Mouse (Mus musculus): ENCODE measurements around the gene Tbx6.

The Tbx6 gene

DNA sequence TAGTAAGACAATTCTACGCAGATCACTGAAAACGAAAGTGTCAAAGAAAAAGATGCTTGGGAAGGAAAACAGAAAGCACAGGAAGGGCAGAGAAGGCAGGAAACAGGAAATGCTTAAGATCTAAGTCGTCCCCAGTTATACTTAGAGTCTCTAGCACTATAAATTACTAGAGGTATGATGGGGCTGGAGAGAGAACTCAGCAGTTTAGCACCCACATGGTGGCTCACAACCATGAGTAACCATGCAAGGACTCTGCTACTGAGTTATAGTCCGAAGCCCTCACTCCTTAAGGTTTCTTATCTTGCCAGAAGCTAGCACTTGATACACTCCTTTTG is 13.0 kb downstream of the Tbx6 start:
- no peak for DNase-seq (ENCODE audit: low spot score)

DNA sequence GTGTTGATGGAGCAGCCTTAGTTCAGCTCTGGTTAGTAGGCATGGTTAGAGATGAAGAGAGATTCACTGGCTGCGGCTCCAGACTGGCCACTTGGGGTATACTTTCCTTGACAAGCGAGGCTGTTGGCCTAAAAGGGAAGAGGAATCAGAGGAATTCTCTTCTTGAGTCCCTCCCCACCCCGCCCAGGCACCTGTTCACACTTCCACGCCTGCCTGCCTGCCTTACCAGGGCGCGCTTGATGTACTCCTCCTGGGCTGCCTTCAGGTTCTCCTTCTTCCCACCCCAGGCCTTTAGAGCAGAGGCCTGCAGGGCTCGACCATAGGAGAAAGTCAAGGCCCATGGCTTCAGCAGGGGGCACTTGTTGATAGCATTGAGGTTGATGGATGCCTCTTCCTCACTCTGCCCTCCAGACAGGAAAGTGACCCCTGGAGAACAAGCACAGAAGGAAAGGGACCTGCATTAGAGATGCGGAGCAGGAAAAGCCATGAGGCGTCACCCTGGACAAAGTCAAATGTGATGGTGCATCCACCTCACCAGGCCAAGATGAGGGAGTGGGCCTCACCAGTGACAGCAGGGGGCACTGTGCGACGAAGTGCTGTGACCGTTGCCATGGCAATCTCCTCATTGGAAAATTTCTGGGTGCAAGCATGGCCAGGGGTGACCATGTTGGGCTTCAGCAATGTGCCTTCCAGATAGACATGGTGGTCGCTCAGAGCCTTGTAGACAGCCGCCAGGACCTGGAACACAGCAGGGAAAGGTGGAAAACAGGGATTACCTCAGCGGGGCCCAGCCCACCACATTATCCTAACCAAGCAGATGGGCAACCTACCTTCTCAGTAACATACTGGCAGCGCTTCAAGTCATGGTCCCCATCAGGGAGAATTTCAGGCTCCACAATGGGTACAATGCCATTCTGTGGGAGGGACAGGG is 14.4 kb downstream of the Tbx6 start:
- DNase-seq (ENCODE audit: low spot score): no peak

DNA sequence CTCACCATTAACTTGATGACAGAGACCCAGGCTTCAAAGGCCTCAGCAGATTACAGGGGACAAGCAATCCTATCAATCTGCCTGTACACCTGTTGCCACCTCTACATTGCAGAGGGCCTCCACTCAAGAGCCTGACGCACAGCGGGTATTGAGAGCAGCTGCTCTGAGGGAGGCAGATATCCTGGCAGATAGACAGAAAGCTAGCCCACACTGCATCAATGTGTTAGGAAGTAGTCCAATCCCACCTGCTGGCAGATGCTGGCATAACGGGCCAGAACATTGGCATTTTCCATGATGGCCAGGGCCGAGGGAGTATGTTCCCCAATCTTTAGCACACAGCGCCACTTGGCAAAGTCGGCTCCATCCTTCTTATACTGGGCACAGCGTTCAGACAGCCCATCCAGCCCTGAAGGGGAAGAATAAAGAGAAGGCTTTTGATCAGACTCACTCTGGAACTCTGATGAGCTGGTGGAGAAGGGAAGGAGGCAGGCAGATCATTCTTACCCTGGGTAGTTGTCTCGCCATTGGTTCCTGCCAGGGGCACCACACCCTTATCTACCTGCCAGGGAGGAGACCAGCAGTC is 15.2 kb downstream of the Tbx6 start:
- DNase-seq (ENCODE audit: low spot score): no peak

DNA sequence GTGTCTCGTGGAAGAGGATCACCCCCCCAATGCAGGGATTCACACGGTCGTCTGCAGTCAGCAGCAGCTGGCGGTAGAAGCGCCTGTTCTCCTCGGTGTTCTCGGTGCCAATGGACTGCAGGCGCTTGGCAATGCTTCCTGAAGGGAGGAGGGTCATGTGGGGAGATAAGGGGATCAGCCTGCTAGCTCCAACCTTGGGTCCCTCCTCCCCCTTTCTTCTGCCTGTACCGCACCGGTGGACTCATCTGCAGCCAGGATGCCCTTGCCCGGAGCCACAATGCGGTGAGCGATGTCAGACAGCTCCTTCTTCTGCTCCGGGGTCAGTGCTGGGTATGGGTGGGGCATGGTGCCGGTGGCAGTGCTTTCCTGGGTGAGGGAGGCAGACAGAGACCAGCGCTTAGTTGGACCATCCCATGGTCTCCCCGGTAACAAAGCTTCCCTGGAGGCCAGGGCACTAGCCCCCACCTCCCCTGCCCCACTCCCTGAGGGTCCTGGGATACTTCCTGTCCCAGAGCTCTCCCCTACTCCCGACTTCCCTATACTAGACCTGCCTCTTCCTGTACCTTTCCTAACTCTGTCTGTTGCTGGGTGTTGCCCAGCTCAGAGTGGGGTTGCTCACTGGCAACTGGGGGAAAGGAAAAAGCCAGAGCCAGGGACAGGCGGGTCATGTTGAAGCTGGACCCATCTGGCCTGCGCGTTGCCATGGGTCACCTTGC is 16.3 kb downstream of the Tbx6 start, which contains the start of gene Fam57b:
Gene Fam57b, plus strand, starts transcription at position 258 of the 716 bp plus-strand sequence.
- DNase-seq (ENCODE audit: low spot score): no peak

DNA sequence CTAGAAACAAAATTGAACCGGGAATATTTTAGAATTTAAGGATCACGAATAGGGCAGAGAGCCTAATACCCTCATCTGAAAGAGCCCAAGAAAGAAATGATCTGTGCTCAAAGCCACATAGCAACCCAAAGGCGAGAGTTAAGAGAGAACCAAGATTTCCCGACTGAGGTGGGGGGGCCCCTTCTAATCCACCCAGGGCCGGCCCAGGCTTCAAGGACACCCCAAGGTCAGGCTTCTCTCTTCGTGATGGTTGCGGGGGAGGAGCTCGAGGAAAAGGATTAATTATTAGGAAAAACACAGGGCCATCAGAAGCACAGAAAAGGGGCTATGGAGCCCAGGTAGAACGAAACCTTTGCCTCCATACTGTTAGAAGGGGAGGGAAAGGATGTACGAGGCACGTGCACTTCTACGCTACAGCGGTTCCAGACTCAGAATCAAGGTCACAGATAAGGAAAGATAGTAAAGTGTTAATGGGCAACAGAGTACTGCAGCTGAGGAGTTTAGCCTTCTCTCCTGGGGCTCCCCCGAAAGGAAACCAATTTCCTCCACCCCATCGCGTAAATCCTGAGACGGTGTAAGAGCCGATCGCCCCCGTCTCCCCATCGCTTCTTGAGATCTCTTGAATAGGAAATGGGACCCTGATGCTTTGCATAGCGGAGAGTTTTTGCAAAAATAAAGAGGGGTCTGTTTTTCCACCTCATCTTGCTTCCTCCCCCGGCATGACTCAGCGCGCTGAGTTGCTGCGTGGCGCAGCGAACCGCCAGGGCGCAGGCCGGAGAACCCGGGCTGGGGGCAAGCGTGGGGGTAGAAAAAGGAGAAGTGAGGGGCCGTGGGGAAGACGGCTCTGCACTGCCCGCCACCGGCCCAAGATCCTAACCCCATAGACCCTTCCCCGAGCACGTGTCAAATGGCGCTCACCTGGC is 17.1 kb downstream of the Tbx6 start:
- DNase-seq (ENCODE audit: low spot score): no peak

DNA sequence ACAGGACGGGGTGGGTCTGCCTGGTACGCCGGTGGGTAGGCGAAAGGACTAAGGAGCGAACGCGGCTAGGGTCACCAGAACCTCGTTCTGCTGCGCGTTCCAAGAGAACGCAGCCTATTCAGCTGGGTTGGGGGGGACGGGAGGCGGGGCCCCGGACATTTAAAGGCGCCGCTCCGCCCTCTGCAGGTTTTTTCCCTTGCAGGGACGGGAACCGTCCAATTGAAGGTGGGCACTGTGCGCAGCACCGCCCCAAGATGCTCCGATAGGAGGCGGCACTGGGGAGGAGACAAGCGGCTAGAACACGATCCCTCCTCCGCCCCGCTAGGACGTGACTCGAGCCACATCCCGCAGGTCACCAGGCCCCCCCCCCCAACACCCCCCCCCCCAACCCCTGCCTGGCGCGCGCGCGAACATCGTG is 17.8 kb downstream of the Tbx6 start:
- DNase-seq (ENCODE audit: low spot score): peak; percentile 89

DNA sequence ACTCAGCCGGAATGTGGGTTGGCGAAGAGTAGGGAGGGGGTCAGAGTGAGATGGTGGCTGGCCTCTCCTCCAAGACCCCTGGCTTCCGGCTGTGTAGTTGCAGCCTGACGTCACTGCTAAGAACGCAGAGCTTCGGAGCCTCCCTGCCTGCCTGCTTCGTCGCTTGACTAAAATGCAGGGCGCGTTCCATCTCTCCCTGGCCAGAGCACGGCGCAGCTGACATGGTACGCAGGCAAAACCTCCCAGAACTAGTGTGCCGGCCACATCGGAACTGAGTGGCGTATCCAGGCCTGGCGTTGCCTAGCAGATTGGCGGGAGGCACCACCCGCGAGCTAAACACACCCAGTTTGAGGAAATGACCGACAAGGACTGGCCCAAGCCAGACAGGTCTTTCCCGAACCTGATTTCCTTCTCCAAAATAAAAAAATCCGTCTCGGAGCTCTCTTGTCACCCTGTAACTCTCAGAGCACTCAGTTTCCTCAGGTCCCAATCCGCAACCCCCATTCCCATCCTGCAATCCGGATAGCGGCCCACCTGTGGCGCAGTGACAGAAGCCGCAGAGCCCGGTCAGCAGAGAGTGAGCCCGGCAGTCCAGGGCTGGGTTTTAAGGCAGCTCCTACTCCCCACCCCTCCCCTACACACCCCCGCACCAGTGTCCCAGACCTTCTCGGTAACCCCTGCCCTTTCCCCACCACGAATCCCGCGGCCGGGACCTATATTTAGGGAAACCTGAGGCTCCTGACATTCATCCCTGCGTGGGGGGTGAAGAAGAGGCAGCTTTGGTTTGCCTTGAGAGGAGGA is 18.4 kb downstream of the Tbx6 start:
- no peak for DNase-seq (ENCODE audit: low spot score)

DNA sequence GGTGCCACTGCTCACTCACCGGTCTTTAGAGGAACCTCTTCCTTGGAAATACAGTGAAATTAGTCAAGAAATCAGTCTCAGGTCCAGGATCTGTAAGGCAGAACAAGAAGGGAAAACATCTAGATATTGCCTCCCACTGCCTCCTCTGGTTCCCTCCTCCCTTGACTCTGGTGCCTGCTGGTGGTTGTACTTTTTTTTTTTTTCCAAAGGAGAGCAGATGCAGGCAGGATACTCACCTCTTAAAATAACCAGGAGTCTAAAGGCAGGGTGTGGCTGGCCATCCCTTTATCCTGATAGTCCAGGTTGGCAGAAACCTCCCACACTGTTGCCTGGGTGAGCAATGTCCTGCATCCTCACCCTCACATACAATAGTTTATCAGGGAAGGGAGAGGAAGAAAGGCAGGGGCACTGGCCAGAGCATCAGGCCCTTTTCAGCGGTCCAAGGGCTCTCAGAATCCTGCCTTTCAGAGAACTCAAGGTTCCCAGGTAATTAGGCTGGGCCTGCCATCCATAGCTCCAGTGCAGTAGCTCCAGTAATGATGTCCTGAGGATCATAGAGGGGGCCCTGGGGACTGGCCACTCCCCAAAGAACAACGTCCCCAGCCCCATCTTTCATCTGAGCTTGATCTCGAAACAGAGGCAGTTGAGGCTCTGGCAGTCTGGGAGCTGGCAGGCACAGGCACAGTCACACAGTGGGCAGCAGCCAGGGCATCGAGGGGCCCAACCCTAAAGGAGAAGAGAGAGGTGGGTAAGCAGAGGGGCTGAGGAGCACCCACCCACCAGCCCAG is 19.2 kb downstream of the Tbx6 start:
- DNase-seq (ENCODE audit: low spot score): no peak

DNA sequence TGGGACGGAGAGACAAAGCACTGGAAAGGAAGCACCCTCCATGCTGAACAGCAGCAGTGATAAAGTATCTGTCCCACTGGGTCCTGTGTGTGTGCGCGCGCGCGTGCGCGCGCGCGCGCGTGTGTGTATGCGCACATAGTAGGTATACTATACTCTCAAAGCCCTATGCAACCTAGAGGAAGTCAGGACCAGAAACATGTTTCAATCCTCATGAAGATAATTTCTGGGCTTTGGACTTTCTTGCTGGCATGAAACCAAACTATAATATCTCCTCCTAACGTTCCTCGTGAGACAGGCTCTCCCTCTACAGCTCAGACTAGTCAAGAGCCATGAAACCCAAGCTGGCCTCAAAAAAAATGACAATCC is 19.8 kb downstream of the Tbx6 start:
- DNase-seq (ENCODE audit: low spot score): no peak

DNA sequence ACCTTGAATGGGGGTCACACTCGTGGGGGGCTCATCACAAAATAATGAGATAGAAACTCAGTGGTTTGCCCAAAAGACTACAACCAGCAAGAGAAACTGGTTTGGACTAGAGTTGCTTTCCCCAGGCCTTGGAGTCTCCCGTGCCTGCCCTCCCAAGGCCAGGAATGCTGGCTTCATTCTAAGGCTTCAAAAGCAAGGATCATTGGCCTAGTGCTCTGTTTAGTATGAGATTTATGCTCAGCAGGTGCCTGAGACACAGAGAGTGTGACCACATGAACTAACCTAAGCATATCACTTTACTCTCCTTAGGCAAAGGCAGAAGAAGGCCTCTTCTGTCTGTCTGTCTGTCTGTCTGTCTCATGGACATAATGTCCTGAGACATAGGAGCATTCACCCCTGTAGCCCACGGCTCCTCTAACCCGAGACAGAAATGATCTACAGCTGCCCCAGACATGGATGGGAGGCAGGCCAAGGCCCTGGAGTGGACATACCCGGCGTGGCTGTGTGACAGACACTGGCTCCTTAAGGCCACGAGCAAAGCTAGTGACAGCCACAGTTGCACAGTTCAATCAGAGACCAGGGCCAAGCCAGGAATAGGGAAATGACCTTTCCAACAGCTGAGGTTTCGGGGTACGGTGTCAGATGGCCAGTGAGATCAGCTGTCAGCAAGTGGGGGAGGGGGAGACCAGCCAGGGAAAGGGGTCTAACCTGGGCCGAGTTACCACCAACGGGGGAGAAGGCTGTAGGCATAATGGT is 21.0 kb downstream of the Tbx6 start:
- no peak for DNase-seq (ENCODE audit: low spot score)

DNA sequence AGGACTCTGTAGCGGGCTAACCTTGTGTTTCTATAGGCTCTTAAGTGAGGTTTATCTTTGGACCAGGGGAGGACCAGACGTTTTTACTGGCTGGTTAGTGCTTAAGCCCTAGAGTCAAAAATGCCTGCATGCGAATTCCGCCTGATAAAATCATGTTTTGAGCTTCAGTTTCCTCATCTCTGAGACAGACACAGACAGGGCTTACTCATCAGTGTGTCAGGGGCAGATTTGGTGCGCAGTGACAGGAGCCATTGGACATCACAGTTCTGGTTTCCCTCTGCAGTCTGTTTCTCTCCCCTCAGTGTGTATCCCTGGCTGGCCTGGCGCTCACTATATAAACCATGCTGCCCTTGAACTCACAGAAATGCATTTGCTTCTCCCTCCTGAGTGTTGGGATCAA is 21.9 kb downstream of the Tbx6 start:
- DNase-seq (ENCODE audit: low spot score): no peak

DNA sequence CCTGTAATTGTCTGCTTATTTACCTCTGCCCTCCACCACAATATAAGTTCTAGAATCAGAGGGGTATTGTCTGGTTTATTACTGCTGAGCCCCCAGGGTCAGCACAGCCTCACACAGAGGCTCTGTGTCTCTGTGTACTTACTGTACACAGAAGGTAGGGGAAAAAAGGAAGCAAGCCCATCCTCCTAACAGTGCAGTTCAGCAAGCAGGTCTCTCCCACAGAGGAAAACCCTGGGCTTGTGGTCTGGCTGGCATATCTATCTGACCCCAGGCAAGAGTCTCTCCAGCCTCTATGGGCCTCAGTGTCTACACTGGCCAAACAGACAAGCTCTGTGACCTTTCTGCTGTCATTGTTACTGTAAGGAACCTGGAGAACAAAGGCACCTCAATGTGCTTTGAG is 22.5 kb downstream of the Tbx6 start:
- DNase-seq (ENCODE audit: low spot score): no peak

DNA sequence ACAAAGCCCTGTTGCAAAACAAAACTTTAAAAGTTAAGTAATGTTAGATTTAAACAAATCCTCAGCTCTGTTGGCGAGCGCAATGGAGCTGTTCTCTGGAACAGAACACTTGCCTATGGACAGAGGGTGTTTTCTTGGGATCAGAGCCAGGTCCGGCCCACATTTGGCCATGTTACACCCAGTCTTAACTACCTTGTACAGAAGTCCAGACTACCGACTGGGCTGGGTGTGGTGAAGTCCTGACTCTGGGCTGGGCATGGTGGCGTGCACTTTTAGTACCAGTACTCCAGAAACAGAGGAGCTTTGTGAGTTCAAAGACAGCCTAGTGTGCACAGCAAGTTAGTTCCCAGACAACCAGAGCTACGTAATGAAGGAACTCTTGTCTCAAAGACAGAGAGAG is 25.7 kb downstream of the Tbx6 start:
- no peak for DNase-seq (ENCODE audit: low spot score)

DNA sequence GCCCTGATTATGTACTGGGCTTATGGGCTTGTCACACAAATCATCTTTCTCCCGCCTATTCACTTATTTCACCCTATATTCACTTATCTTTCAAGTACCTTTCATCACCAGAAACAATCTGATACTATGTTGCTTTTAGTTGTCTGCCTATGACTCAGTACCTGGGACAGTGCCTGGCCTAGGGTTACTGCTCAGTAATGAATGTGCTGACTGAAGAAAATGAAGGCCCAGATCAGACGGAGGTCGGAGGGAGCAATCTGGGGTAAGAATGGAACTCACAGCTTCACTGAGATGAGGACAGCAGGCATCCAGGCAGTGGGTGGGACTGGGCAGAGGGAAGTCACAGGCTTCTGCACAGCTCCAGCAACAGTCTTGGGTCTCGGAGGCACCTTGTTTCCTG is 26.1 kb downstream of the Tbx6 start:
- DNase-seq (ENCODE audit: low spot score): no peak

DNA sequence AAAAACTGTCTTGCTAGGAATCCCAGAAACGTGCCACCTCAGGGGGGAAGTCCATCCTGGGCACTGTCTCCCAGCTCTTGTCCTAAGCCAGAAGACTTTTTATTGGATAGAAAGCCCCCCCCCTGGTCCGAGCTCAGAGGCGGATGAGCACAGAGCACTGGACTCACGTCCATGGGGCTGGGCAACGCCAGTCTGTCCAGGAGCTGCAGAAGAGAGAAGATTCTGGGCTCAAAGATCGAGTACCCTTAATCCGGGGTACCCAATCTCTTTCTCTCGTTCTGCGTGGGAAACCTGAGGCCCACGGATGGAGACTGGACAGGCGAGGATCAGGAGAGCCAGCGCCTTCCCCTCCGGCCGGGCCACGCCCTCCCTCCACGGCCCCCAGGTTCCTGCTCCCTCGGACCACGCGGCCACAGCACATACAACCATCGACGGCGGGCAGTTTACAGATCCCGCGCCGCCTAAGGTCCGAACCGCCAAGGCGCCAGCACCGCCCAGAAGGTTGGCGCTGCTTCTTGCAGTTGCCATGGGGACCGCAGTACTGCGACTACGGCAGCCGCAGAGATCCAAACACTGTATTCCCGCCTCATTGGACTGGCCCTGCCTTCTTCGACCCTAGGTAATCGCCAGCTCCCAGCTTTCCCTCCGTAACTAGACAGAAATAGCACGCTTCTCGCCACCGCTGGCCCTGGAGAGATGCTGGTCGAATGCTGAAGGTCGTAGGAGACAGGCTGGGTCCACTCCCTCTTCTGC is 27.6 kb downstream of the Tbx6 start:
- peak; percentile 83 for DNase-seq (ENCODE audit: low spot score)

DNA sequence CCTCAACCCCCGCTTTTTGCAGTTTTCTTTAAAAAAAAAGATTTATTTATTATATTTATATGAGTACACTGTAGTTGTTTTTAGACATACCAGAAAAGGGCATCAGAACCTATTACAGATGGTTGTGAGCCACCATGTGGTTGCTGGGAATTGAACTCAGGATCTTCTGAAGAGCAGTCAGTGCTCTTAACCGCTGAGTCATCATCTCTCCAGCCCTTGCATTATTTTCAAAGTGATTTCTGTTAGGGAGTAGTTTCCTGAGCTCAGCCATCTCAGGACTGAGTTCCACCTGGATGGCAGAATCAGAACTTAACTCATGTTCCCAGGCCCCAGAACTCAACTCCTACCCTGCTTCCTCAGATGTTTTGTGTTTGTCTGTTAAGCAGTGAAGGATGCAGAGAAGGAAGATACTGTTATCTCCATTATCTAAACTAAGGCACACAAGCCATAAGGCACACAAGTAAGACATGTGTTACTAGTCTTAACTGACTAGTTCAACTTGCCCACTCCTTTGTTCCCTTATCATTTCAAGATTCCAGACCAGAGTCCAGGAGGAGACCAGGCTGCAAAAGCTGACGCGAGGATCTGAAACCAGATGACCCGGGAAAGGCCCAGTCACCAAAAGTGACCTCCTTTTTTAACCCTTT is 28.6 kb downstream of the Tbx6 start:
- no peak for DNase-seq (ENCODE audit: low spot score)

DNA sequence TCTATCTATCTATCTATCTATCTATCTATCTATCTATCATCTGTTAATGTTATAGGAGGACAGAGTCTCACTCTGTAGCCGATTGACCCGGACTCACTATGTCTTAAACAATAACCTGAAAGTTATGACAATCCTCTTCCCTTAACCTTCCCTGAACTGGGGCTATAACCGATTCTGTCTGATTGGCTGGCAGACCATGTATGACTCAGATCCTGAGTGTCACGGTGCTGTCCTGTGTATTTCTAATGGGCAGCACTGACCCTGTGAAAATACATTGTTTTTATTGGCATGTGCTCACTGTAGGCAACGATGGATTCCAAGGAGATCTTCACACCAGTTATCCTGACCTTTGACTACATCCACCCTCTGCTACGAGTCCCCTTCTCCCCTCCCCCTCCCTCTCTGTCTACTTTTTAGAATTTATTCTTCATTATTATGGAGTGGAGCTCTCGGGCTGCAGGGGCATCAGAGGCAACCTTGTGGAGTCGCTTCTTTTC is 34.5 kb downstream of the Tbx6 start:
- no peak for DNase-seq (ENCODE audit: low spot score)

DNA sequence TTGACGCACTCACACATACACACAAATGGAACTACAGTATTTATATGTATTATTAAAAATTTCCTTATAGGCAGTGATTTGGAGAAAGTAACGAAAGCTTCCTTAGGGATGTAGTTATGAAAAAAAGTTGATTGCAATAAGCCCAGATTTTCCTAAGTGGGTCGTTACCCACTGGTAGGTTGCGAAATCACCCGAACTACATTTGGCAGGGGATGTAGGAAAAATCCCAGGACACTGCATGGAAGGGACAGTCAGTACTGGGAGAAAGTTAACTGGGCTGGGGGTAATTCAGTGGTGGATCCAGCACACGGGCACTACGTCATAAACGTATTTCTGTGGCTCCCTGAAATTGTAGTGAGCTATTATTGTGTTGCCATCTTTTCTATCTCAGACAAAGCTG is 35.2 kb downstream of the Tbx6 start:
- no peak for DNase-seq (ENCODE audit: low spot score)

Data from ovary, postnatal 14 days (tissue).